Mouse (Mus musculus) midbrain, postnatal 0 days (tissue): Measurements from ENCODE around the gene Nudt9. TPM values are rescaled to one million over a fixed set of nuclear protein-coding genes. Genes with fewer than 3 reads are reported as not detected.

Experiments
- ATAC-seq: fragments of 200-750 bp; cut with Nextera tagmentation; 2 replicates; pipeline ENCODE4 v1.8.0; 2017; ENCODE audit warnings: moderate number of reproducible peaks, mild to moderate bottlenecking, moderate TSS enrichment, moderate library complexity; ENCODE audit not compliant: low FRiP score
- DNase-seq: peaks from one replicate; pipeline ENCODE4 v3.0.0-alpha.2; 2015; ENCODE audit warnings: low spot score
- H3K27ac ChIP-seq: fragments of 300-500 bp; sonication (generic); 2 replicates; pipeline ENCODE4 v1.5.1; 2014; ENCODE audit warnings: low read depth, mild to moderate bottlenecking, low read length, mixed read lengths
- H3K27me3 ChIP-seq: fragments of 300-500 bp; sonication (generic); 2 replicates; pipeline ENCODE4 v1.6.1; 2014; ENCODE audit warnings: low read length, control low read depth, mixed read lengths; ENCODE audit not compliant: insufficient read depth
- H3K36me3 ChIP-seq: fragments of 300-500 bp; sonication (generic); 2 replicates; pipeline ENCODE4 v1.6.1; 2014; ENCODE audit warnings: low read length, control low read depth, mixed read lengths; ENCODE audit not compliant: insufficient read depth
- H3K4me1 ChIP-seq: fragments of 300-500 bp; sonication (generic); 2 replicates; pipeline ENCODE4 v1.6.1; 2014; ENCODE audit warnings: mild to moderate bottlenecking, control low read depth, antibody characterized with exemption, low read length, mixed read lengths; ENCODE audit not compliant: insufficient read depth
- H3K4me2 ChIP-seq: fragments of 300-500 bp; sonication (generic); 2 replicates; pipeline ENCODE4 v1.6.1; 2014; ENCODE audit warnings: low read depth, mild to moderate bottlenecking, low read length, mixed read lengths; ENCODE audit not compliant: poor library complexity, severe bottlenecking
- H3K4me3 ChIP-seq: fragments of 300-500 bp; sonication (generic); 2 replicates; pipeline ENCODE4 v1.5.1; 2014; ENCODE audit warnings: low read depth, mild to moderate bottlenecking, low read length, moderate library complexity
- H3K9ac ChIP-seq: fragments of 300-500 bp; sonication (generic); replicated peaks from 2 replicates; pipeline ENCODE4 v1.6.1; 2014; ENCODE audit warnings: mild to moderate bottlenecking, low read length, moderate library complexity, mixed read lengths; ENCODE audit not compliant: poor library complexity, severe bottlenecking
- H3K9me3 ChIP-seq: fragments of 300-500 bp; sonication (generic); 2 replicates; pipeline ENCODE4 v1.6.1; 2016; ENCODE audit warnings: low read length, control low read depth
- CTCF ChIP-seq: IDR thresholded peaks from 2 replicates; pipeline ENCODE4 v1.5.1; 2016; ENCODE audit warnings: antibody characterized with exemption, mild to moderate bottlenecking
- WGBS: fragments of 180-500 bp; shearing (Covaris S2); extraction: QIAGEN DNeasy Blood & Tissue Kit; methylation state at CpG from one replicate; pipeline ENCODE4 v1.1.7; 2014; 5-methylcytosine and 5-hydroxymethylcytosine counted together
- polyA plus RNA-seq: library from polyadenylated mRNA; unstranded; fragments of >200 nt; fragmentation: Nextera tagmentation; extraction: Ambion mirVana; gene quantifications from 2 replicates; pipeline ENCODE4 v1.2.1, GENCODE M21; 2015
- total RNA-seq: library from RNA; depleted of rRNA; stranded (reverse); fragments of >200 nt; gene quantifications from 2 replicates; pipeline ENCODE4 v1.2.3, GENCODE M21; 2014

The Nudt9 gene
- total and polyA plus RNA-seq, 2 experiments from 2014 or later = 48.9 to 70.4 TPM

DNA sequence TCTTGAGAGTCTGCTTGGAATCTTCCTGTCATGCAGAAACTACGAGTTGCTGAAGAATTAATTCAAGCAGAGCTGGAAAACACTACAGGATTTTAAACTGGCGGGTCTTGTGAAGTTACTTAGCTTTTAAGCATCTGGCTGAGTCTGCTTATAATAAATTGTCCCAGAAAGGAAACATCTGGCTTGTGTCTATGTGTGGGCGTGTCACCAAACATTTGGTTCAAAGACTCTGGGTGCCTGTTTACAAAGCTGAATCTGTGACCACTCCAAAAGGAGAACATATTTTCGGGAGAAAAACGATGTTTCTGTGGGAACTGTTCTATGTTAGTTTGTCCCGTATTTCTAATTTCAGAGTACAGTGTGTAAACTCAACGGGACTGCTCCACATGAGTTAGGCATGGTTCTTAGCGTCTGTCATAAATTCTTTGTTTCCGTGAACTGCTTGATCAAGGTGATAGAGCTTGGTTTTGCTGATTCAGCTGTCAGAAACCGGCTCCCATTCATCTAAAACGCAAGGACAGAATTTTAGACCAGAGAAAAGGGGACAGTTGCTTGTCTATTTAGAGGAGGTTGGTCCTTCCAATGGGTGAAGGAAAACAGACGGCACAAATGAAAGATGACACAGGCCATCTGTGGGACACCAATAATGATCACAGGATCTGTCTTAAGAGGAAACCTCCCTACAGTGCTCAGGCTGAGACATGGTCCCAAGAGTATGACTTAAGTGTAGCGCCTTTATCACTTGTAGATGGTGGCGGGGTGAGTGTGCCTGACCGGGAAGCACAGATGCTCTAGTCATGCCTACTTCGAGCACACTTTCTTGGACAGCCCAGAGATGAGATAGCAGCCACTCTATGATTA, 50.2 kb downstream of the Nudt9 start:
- no peak for DNase-seq
- ATAC-seq = no peak

DNA sequence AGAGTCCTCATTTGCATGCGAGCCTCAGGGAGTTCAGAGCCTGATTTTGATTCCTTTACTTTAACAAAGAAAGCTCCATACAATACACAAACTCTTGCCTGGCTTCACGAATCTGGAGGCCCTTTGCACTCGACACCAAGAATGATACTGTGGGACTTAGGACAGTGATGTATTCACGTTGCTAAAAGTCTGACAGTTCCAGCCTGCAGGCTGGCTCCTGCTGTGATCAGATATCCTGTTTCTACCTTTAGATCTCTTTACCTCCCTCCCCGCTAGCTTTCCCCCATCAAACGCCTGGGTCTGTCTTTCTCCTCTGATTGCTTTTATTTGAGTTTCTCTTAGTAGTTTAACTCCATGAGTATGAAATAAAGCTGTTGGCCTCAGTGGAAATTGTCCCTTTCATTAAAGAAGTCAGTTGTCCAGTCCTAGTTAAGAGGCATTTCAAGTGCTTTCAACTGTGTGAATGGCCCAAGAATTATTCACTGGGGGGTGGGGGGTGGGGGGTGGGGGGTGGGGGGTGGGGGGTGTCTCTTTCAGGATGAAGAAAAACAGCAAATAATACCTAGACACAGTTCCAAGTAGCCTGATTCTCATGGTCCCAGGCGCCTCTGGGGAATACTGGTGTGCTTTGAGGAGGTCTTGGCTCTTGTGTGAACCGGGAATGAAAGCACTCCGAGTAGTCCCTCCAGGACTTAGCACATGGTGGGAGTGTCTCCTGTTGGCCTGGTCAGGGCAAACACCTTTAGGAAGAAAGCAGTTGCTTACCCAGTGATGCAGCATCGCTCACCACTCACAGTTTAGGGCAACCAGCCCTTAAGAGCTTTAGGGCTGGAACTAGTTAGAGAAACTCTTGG, 55.8 kb downstream of the Nudt9 start:
- Histone ChIP-seq H3K27me3 (no peaks in the 10 kb centered on the region), H3K36me3 (no peaks in the 10 kb centered on the region), H3K27ac (0 out of 2 replicates have a peak overlapping the region, but pooled peaks have one; percentile 0), H3K4me3 (no peak overlapping the region), H3K9ac (no peak overlapping the region), H3K4me1 (no peaks in the 10 kb centered on the region), H3K4me2 (no peak overlapping the region), H3K9me3 (no peaks in the 10 kb centered on the region)
- ATAC-seq (peak; percentile 73), DNase-seq (peak; percentile 73)
- WGBS = 12% methylated on average over 10 of the region's 10 CpGs
- no peak for TF ChIP-seq CTCF

More for the DNA sequence above, 50.2 kb downstream of the Nudt9 start:
- WGBS = 78% methylated on average over 16 of the region's 16 CpGs
- no peak overlapping the region; the same call in 1 of the 2 replicates for H3K27ac ChIP-seq
- peaks cover 4% of the 10 kb centered on the region; the same call in 1 of the 2 replicates for H3K36me3 ChIP-seq
- no peak overlapping the region for H3K4me3 ChIP-seq
- TF ChIP-seq CTCF = no peak
- H3K9me3 ChIP-seq = no peaks in the 10 kb centered on the region
- H3K27me3 ChIP-seq = no peaks in the 10 kb centered on the region
- no peak overlapping the region for H3K9ac ChIP-seq
- H3K4me2 ChIP-seq = no peak overlapping the region
- no peaks in the 10 kb centered on the region for H3K4me1 ChIP-seq

DNA sequence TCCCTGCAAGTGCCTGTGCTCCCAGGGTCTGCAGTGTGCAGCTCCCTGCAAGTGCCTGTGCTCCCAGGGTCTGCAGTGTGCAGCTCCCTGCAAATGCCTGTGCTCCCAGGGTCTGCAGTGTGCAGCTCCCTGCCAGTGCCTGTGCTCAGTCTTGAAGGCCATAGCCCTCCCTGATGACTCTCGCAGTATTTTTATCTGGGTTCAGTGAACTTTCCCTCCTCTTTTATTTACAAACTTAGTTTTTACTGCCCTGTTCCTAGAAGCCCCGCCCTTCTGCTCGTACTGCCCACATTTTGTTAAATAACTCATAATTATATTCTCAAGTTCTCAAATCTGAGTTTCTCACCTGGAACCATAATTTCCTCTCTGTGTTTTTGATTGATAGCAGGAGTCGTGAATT, 57.1 kb downstream of the Nudt9 start:
- H3K27me3 ChIP-seq = no peaks in the 10 kb centered on the region
- no peak for TF ChIP-seq CTCF
- DNase-seq (no peak), ATAC-seq (no peak)
- H3K4me3 ChIP-seq = no peak overlapping the region
- no peak overlapping the region for H3K9ac ChIP-seq
- no peak overlapping the region for H3K27ac ChIP-seq
- H3K4me1 ChIP-seq = 0 out of 2 replicates have a peak, but pooled peaks cover under 1% of the 10 kb centered on the region
- WGBS = 83% methylated on average over 4 of the region's 4 CpGs
- H3K4me2 ChIP-seq = no peak overlapping the region
- no peaks in the 10 kb centered on the region for H3K36me3 ChIP-seq
- H3K9me3 ChIP-seq = no peaks in the 10 kb centered on the region

DNA sequence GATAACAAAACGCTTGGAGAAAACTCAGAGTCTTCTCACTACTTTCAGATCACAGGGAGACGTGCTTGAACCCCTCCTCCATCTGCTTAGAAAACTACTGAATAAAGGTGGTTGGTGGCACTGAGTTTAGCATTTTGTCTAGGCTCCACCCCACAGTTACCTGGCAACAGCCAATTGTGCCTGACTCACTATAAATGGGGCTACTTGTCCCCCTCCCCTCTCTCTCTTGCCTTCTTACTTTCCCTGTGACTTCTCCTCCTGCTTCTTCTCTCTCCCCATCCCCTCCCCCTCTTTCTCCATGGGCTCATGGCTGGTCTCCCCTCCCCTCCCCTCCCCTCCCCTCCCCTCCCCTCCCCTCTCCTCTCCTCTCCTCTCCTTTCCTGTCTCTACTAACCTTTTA, 58.0 kb downstream of the Nudt9 start:
- no peaks in the 10 kb centered on the region for H3K36me3 ChIP-seq
- H3K4me1 ChIP-seq = peaks cover 2% of the 10 kb centered on the region; the same call in 1 of the 2 replicates
- H3K27ac ChIP-seq = no peak overlapping the region
- H3K9me3 ChIP-seq = no peaks in the 10 kb centered on the region
- no peak overlapping the region for H3K4me3 ChIP-seq
- 63% methylated on average over 2 of the region's 2 CpGs for WGBS
- ATAC-seq = no peak
- no peak overlapping the region for H3K9ac ChIP-seq
- DNase-seq = no peak
- no peaks in the 10 kb centered on the region for H3K27me3 ChIP-seq
- no peak for TF ChIP-seq CTCF
- no peak overlapping the region for H3K4me2 ChIP-seq

DNA sequence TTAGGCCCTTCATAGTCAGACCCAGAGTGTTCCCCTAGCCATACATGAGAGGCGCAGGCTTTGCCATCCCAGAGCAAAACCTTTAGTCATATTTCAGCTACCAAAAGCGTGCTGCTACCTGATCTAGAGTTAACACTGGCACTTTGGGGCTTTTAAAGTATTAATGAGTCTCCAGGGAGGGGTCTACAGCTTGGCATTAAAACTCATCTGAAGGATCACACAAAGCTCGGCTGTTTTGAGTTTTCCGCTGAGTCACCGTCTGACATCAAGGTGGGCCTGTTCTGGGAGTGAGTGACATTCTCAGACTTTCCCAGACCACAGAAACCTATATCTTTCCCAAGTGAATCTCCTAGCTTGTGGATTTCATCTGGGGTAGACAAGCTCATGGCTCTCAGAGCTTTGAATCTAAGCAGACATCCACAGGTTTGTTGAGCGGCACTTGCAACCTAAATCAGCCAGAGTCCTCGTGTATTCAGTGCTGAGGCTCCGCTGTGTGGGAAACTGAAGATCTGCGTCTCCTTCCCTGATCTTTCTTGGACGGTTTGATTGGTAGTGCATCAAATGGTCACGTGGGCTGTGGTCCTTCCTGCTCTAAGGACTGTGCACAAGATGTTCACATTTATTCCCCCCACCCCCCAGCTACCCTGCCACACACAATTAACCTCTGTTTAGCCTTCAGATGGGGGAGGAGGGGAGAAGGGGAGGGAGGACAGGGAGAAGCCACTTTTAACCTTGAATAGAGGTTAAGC, 62.2 kb downstream of the Nudt9 start:
- no peak for TF ChIP-seq CTCF
- no peaks in the 10 kb centered on the region for H3K36me3 ChIP-seq
- H3K4me3 ChIP-seq = no peak overlapping the region
- H3K4me1 ChIP-seq = peaks cover 17% of the 10 kb centered on the region; the same call in 1 of the 2 replicates
- H3K27me3 ChIP-seq = no peaks in the 10 kb centered on the region
- DNase-seq (peak; percentile 75), ATAC-seq (peak; percentile 28)
- H3K9ac ChIP-seq = peak overlapping the region; percentile 42; the same call in 1 of the 2 replicates
- WGBS = 44% methylated on average over 11 of the region's 11 CpGs
- no peaks in the 10 kb centered on the region for H3K9me3 ChIP-seq
- peak overlapping the region; percentile 80 for H3K27ac ChIP-seq
- peak overlapping the region; percentile 39 for H3K4me2 ChIP-seq
